Mouse (Mus musculus): Measurements from ENCODE around the gene Taok2.
"Not testable (repeated sequence)": the region's sequence is repeated elsewhere in the genome, so short reads cannot be mapped to it uniquely, and the experiment has no call there.

Taok2 gene

DNA sequence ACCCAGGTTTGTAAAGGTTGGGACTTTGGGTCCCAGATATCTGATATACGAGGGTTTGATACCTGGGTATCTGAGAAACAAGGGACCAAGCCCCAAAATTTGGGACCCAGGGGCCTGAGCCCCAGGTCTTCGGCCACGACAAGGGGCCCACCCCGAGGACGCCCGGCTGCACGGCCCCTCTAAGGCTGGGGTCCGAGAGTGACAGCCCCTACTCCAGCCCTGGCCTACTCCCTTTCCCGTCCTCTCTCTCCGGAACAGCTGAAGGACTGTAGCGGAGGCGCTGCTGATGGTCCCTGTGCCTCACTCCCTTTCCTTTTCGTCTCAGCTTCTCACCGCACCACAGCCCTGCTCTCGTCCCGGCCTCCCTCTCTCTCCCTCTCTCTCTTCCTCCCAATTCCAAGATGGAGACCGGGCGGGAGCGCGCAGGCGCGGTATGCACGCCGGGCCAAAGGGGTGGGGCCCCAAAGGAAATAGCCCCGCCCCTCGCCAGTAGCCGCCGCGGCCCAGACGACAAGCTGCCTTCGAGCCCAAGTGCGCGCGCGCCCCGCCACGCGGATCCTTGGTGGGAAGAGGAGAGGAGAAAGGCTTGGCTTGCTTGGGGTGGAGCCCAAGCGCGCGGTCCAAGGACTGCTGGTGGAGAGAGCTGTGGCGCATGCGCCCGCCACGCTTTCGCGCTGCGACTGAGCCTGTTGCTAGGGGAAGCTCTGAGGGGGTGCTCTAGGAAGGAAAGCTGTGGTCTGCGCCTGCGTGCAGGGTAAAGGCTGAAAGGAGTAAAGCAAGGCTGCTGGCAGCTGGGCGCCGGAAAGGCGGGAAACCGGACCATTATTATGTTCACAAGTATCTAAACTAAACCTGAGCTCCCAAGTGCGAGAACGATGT lies at the start of gene Taok2:
Taok2 (minus strand) TSS at position 418 of the 879 bp plus-strand sequence.
- peak; percentile 97 for DNase-seq (ENCODE audit: extremely low spot score, low read depth, low spot score)

DNA sequence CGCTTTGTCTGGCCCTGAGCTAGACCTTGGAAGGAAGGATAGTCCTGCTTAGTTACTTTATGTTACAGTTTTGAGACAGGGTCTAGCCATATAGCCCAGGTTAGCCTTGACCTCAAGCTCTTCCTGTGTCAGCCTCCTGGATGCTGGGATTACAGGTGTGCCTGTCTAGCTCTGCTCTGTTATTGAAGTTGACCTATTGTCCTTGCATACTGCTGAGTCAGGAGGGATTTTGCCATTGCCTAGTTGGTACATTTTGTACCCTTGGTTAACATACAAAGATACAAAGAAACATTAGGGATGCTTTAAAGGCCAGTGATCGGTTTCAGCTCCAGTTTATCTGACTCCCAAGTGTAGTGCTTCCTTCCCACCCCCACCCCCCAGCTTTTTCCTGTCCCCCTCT lies 48.1 kb upstream of the Taok2 start:
- no peak for DNase-seq (ENCODE audit: extremely low spot score, low read depth, low spot score)

DNA sequence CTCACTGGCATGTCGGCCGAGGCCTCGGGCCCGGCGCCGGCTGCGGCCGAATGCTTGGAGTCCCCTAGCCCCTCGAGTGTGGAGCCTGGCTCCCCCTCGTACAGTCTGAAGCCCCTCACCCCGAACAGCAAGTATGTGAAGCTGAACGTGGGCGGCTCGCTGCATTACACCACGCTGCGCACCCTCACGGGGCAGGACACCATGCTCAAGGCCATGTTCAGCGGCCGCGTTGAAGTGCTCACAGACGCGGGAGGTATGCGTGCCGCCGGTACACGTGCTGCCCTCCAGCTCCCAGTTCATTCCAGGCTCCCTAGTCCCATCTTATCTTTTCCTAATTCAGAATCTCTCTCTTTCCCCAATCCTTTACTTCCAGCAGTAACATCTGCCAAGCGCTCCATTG lies 44.5 kb upstream of the Taok2 start:
- no peak for DNase-seq (ENCODE audit: extremely low spot score, low read depth, low spot score)

DNA sequence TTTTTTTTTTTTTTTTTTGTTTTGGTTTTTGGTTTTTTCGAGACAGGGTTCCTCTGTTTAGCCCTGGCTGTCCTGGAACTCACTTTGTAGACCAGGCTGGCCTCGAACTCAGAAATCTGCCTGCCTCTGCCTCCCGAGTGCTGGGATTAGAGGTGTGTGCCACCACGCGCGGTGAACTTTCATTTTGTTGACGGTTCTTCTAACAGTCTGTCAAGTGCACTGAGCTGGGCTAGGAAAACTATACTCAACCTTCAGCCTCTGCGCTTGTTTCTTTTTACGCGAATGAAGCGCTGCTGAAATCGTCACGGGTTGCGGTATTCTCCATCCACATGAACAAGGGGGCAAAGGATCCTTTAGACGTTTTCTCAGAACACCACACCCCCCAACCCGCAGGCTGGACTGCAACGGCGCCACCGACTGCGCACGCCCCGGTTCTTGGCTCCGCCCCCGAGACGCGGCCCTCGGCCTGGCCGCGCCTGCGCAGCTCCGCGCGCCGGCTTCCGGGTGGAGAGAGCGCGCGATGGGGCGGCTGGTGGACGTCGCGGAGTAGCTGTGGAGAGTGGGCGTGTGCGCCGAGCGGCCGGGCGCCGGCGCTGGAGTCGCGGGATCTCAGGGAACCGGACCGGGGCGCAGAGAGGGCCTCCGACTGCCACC lies 44.0 kb upstream of the Taok2 start, which contains the start of gene Kctd13:
Kctd13 (plus strand) TSS at position 496 of the 654 bp plus-strand sequence.
- DNase-seq (ENCODE audit: extremely low spot score, low read depth, low spot score) = peak; percentile 63

DNA sequence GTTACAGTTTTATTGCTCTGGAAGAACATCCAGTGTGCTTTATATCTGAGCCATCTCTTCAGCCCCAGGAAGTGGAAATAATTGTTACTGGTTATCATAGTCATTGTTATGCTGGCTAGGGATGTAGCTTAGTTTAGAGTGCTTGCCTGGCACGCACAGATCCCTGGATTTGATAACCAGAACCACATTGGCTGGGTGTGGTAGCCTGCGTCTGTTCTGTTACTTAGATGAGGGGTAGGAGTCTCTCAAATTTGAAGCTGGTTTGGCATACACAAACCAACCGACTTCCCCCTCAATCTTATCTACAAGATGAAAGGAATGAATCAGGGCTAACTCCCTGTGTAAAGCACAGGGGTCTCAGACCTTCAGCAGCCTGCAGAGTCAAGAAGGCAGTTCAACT lies 41.8 kb upstream of the Taok2 start:
- no peak for DNase-seq (ENCODE audit: extremely low spot score, low read depth, low spot score)

DNA sequence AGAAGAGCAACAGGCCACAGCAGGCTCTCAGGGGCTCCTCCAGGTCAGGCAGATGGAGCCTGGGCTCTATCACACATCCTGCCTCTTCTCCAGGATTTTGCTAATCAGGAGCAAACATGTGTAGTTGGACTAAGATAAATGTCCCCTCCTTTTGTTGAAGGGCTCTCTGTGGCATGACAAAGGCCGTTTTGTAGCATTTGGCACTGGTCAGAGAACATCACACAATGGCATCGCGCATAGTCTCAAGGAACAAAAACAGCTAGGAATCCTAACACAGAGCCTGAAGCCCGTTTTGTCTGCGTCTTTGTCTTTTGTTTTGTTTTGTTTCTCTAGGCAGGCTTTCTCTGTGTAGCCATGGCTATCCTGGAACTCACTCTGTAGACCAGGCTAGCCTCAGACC lies 39.5 kb upstream of the Taok2 start:
- DNase-seq (ENCODE audit: extremely low spot score, low read depth, low spot score) = no peak

DNA sequence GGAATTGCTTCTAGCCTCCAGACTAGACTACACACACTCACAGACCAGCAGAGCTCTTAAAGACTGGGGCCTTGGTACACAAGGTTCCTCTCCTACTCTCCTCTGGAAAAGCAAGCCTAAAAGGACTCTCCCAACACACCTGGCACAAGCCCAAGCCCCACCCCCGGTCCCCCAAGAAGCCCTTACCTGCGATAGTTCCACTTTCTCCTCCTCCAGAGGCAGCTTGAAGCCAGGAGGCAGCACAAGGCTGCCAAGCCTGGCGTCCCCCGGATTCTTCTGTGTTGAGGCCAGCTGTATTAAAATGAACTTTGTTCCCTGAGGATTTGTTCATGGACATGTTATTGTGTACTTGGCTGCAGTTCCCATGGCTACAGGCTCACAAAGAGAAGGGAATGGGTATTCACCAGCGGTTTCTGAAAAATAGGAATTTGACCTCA lies 38.1 kb upstream of the Taok2 start, which contains the start of gene Tmem219:
Tmem219 (minus strand) TSS at position 294 of the 437 bp plus-strand sequence.
- DNase-seq (ENCODE audit: extremely low spot score, low read depth, low spot score) = no peak

DNA sequence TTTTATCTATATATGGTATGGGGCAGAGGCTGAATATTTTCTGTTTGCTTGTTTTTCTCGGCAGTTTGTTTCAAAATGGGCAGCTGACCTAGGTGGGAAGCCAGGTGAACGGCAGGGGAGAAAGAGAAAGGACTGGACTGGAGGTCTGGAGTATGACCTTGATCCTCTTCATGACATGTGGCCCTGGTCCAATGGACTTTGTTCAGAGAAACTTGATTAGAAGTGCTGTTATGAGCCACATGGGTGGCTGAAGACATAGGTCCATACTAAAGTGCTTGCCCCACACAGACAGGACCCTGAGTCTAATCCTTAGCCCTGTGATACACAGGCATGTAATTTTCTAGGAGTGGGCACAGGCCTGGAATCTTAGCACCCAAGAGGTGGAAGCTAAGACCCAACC lies 37.1 kb upstream of the Taok2 start:
- DNase-seq (ENCODE audit: extremely low spot score, low read depth, low spot score) = no peak

DNA sequence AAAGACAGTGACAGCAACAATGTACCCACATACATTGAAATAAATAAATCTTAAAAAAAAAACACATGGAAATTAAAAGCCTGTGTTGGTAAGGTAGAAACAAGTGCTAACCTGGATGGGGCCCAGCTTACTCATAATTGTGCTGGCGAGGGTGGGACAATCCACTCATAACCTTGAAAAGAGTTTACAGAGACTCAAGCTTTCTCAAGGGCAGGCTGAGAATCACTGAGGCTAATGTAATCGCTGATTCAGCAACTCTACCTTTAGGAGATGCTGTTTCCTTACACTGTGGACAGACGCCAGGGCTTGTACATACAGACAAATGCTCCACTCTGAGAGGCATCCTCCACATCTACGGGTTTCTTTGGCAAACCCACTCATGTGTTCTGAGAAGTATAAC lies 35.5 kb upstream of the Taok2 start:
- DNase-seq (ENCODE audit: extremely low spot score, low read depth, low spot score) = no peak

DNA sequence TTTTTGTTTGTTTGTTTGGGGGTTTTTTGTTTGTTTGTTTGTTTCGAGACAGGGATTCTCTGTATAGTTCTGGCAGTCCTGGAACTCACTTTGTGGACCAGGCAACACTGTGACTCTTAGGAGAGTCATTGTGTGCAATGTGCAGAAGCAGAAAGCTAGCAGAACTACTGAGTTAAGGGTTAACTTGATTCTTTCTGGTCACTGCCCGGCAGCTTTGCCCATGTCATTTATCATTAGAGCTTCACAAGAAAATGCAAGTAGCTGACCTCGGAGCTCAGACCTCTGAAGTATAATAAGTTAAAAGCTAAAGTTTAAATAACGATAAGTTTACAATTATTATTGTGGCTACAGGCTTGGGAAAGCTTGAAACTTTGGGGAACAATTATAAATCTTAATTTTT lies 33.9 kb upstream of the Taok2 start:
- DNase-seq (ENCODE audit: extremely low spot score, low read depth, low spot score) = not testable (repeated sequence)

DNA sequence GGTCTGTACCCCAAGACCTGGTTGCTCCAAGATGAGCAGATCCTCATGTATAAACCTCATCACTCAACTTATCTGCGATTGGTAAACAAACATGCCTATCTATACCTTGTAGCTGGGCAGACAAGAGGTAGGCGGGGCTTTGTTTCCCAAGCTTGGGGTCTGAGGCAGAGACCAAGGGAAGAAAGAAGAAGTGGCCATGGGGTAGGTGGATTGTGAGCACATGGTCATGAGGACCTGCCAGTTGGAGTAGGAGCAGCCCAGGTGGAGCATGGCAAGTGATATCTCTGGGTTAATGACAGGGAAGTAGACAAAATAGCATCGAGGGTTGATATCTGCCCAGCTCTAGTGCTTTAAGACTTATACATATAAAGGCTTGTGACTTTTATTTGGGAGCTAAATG lies 30.3 kb upstream of the Taok2 start:
- no peak for DNase-seq (ENCODE audit: extremely low spot score, low read depth, low spot score)

DNA sequence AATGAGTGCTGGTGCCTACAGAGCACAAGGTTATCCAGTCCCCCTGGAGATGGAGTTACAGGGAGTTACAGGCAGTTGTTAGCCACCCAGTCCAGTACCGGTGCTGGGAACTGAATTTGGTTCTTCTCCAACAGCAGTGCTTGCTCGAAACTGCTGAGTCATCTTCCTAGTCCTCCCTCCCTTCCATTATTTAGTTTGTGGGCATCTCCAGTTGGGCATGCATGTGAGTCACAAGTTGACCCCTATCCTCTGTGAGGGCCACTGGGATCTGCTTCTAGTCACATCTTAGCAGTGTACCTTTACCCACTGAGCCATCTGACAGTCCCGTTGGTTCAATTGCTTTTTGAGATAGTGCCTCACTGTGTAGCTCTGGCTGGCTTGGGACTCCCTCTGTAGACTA lies 21.1 kb upstream of the Taok2 start:
- no peak for DNase-seq (ENCODE audit: extremely low spot score, low read depth, low spot score)

DNA sequence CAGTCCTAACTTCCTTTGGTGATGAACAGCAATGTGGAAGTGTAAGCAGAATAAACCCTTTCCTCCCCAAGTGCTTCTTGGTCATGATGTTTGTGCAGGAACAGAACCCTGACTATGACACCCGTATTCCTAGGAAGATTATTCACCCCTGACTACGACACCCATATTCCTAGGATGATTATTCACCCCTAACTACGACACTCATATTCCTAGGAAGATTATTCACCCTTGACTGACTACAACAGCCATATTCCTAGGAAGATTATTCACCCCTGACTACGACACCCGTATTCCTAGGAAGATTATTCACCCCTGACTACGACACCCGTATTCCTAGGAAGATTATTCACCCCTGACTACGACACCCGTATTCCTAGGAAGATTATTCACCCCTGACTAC lies 15.3 kb upstream of the Taok2 start:
- not testable (repeated sequence) for DNase-seq (ENCODE audit: extremely low spot score, low read depth, low spot score)

DNA sequence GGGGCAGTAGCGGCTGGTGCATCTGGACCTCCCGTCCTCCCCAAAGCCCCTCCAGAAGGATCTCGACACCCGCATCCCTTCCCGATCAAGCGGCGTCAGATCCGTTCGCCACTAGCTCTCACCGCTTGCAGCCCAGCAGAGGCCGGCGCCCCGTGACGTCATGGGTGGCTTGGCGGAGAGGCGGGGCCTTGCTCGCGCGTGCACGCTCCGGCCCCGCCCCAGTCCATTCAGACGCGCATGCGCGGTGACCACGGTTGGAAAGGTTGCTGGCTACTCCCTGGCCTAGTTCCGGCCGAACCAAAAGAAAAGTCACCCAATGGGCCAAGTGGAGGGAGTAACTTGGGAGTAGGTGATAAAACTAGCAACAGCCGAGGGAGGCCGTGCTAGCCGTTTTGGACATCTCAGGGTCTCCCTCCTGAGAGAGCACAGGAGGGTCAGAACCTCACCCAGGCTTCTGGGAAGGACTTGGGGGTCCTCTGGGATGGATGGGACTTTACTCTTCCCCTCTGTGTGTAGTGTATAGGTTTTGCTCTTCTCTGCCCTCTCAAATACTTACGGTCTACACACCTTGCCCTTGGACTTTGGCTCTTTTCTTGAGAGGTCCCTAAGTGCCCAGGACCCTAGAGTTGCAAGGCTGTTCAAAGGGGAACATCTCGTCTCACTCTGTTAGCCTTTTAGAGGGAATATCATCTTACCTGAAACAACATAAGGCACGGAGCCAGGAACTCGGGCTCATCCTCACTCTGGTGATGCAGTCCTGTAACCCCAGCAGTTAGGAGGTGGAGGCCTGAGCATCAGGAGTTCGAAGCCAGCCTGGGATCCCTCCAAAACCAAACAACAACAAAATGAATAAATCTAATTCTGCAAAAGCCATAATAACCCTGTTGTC lies 13.8 kb upstream of the Taok2 start:
- peak; percentile 75 for DNase-seq (ENCODE audit: extremely low spot score, low read depth, low spot score)

DNA sequence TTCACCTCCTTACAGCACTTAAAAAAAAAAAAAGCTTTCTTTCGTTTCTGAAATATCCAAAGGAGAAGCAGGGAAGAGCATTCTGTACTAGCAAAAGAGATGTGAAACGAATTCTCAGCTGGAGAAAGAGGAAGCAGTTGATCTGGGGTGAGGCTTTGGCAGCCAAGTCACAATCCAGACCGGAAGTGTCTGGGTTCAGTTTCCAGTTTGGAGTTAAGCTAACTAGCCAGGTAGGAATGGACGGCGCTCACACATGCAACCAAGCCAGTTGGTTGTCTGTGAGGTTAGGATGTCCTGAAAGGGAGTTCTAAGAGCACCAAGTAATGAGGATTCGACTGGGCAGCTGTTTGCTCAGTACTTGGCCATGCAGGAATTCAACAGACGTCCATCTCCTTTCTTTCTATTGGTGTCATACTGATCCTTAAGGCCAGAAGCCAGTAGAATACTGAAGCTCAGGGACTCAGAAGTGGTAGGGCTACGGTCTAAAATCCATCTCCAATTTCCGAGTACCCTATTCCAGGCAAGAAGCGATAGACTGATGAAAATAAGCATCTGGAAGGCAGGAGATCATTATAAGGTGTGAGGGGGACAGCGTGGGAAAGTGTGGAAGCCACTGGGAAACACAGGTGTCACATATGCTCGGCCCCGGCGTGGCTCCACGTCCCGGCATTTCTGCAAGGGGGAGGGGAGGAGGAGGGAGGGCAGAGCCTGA lies 13.0 kb upstream of the Taok2 start:
- DNase-seq (ENCODE audit: extremely low spot score, low read depth, low spot score) = no peak

DNA sequence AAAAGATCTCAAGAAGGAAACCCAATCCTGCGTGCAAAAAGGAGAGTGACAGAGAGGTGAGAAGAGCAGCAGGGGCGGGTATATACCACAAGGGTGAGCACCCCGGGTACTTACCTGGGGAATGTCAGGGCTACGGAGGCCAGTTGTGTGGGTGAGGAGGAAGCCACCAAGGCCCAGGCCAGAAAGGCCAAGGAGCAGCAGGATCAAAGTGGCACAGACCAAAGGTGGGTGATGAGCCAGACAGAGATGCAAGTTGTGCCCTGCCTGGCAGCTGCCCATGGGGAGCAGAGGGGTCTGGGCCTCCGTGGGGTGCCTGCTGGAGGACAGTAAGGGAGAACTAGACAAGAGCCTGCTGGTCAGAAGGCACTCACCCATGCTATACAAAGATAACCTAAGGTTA lies 12.4 kb upstream of the Taok2 start:
- DNase-seq (ENCODE audit: extremely low spot score, low read depth, low spot score) = no peak

DNA sequence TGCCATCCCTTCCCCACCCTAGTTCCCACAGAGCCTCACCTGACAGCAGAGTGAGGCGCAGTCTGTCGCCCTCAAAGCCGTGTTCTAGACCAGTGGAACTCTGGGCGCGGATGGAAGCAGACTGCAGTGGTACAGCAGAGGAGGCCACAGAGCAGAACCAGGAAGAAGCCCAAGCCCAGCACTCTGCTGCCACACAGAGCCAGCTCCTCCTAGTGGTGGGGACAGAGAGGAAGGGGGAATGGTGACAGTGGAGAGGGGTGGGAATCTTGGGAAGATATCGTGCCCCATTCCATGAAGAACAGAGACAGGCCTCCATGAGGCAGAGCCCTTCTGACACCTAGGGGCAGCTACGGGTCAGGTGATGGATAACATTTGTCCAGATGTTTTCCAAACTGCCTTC lies 4.3 kb upstream of the Taok2 start:
- DNase-seq (ENCODE audit: extremely low spot score, low read depth, low spot score) = no peak

DNA sequence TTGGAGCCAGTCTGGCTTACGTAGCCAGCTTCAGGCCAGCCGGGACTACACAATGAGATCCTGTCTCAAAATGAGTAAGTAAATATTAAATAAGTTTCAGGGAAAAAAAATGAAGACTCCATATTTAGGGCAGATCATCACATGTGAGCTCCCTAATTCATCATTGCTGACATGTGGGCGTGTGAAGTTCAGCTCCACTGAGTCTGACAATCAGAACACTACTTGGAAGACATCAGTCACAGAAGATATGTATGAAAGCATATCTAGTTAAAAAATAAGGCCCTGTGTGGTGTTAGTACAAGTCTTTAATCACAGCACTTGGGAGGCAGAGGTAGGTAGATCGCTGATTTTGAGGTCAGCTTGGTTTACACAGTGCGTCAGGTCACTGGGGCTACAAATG lies 2.8 kb upstream of the Taok2 start:
- no peak for DNase-seq (ENCODE audit: extremely low spot score, low read depth, low spot score)

DNA sequence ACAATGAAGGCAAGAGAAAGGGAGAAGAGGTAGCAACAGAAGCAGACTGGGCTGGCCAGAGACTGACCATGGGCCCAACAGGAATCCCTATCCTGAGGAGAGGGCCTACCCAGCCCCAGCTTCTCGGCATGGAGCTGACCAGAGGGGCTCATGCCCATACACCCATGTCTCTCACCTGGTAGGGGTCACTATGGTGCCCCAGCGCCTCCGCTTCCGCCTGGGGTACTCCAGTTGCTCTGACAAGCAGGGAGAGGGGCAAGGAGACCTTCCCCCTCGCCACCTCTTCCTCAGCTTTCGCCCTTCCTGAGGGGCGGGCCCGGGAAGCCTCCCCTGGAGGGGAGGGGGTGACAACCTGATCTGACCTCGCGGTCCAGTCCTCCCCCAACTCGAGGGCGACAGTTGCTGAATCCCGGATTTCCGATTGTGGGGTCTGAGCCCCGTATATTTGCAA lies 747 bp downstream of the Taok2 start:
- DNase-seq (ENCODE audit: extremely low spot score, low read depth, low spot score) = no peak

DNA sequence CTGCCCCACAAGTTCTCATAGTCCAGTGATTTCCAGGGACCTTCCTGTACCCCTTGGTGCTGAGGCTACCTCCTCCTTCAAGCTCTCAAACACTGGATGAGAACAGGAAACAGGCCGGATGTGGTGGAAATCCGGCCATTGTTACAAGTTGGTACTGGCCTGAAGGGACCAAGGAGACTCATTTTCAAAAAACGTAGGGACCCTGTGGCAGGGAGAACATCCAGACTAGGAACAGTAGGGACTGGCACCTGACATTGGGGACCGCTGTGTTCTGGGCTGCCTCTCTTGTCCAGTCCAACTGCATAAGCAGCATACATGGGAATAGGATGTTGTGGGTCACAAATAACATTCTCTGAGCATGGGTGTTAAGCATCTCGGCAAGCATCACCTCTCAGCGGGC lies 3.5 kb downstream of the Taok2 start:
- no peak for DNase-seq (ENCODE audit: extremely low spot score, low read depth, low spot score)

DNA sequence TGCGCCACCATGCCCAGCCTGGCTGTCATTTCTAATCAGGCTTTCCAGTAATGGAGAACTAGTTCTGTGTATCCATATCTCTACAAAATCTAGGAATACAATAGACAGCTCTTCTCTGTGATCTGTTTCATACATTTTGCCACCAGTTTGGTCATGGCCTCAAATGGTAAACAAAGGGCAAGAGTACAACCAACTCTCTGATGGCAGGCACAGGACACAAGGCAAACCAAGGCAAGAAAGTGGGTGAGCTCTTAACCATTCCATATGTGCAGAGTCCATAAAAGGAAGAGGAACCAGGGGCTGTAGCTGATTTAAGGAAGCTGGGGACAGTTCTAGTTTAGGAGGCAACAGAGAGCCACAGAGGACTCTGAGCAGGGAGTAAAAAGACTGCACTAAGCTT lies 7.3 kb downstream of the Taok2 start:
- no peak for DNase-seq (ENCODE audit: extremely low spot score, low read depth, low spot score)
